Mouse (Mus musculus): Measurements from ENCODE around the gene Ethe1. TPM values are rescaled to one million over a fixed set of nuclear protein-coding genes. Genes with fewer than 3 reads are reported as not detected.
"Not testable (repeated sequence)": the region's sequence is repeated elsewhere in the genome, so short reads cannot be mapped to it uniquely, and the experiment has no call there.

Ethe1 gene
- total RNA-seq, 2 experiments from 2014 or later = 8.0 to 9.1 TPM

GRCm38 (mm10) chr7:24610879-24611494 lies 23.6 kb downstream of the Ethe1 start:
- DNase-seq (ENCODE audit: low spot score in 2 of 2) = peak; percentile 67 to 81

GRCm38 (mm10) chr7:24611709-24612108 lies 24.4 kb downstream of the Ethe1 start:
- no peak for DNase-seq (ENCODE audit: low spot score in 2 of 2)

DNA sequence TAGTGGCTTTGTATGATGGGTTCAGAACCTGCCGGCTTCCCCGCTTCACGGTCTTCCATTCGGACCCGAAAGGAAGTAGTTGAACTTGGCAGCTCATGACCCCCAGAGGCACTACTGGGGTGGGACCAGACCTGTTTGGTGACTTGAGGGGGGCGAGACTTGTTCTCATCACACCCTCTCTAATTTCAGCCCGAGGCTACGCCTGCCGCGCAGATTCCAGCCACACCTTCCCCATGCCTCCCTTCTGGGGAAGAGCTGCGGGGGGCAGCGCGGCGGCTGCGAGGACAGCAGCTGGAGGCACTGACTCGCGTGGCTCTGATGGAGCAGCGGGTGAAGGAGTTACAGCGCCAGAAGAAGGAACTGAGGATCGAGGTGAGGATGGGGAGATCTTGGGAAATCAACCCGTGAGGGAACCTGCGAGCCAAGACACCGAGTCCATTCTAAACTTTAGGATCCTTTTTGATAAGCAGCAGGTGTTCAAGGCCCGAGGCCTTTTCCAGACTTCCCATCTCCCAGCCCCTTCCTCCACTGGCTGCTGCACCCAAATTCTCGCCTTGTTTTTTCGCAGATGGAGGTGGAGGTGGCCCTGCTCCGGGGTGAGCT lies 25.1 kb downstream of the Ethe1 start:
- DNase-seq (ENCODE audit: low spot score in 2 of 2) = no peak

DNA sequence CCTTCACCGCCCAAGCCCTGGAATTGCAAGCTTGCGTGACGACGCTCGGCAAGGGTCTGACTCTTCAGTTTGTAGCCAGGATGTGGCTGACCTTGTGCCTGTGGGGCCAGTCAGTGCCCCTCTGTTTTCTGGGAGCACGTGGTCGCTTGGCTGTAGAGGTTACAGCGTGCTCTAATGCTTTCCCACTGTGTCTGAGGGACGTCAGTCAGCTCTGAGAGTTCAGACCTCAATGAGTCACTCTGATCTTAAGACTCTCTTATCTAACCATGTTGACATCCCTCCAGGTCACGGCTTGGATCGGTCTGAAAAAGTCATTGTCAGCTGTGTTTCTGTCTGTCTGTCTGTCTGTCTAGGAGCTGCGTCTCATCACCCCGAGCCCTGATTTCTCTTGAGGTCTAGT lies 27.5 kb downstream of the Ethe1 start:
- no peak for DNase-seq (ENCODE audit: low spot score in 2 of 2)

GRCm38 (mm10) chr7:24617763-24618162 lies 30.4 kb downstream of the Ethe1 start:
- DNase-seq (ENCODE audit: low spot score in 2 of 2) = no peak

DNA sequence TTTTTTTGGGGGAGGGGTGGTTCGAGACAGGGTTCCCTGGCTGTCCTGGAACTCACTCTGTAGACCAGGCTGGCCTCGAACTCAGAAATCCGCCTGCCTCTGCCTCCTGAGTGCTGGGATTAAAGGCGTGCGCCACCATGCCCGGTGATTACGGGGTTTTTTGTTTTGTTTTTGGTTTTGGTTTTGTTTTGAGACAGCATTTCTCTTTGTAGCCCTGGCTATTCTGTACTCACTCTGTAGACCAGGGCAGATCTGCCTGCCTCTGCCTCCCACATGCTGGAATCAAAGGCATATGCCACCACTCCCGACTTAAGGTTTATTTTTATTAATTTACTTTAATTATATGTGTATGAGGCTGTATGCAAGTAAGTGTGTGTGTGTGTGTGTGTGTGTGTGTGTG lies 31.0 kb downstream of the Ethe1 start:
- not testable (repeated sequence) for DNase-seq (ENCODE audit: low spot score in 2 of 2)

DNA sequence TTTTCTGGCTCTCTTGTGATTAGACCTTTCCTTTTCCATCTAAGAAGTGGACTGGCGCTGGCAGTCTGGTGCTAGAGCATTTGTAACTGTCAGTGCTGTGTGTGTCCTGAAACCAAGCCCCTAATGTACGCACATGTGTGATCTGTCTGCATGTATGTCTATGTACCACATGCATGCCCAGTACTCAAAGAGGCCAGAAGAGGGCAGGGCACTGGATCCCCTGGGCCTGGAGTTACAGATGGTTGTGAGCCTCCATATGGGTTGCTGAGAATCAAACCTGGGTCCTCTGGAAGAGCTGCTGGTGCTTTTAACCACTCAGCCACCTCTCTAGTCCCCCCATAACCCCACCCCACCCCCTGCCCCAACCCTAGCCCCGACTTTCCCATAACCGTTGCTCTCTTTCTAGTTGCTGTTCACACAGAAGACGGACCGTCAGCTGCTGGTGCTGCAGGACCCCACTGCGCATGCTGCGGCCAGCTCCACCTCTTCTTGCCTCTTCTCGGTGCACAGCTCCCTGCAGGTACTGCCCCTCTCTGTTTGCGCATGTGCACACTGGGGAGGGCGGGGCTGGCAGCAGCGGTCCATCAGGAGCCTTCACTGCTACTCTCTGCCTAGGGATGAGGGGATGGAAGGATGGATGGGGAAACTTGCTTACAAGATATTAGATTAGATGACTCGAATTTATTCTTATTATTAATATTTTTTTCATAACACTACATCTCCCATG lies 32.5 kb downstream of the Ethe1 start:
- DNase-seq (ENCODE audit: low spot score in 2 of 2) = no peak

DNA sequence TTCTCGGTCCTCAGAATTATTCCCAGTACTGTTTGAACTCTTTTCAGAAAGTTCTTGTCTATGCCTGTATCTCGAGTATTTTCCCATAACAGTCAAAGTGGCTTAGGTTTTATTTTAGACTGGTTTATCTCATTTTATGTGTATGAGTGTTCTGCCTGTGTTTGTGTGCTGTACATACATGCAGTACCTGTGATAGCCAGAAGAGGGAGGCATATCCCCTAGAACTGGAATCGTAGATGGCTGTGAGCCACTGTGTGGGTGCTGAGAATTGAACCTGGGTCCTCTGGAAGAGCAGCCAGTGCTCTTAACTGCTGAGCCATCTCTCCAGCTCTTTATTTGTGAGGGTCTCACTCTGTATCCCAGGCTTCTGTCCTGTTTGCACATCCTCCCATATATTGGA lies 33.9 kb downstream of the Ethe1 start:
- DNase-seq (ENCODE audit: low spot score in 2 of 2) = no peak

DNA sequence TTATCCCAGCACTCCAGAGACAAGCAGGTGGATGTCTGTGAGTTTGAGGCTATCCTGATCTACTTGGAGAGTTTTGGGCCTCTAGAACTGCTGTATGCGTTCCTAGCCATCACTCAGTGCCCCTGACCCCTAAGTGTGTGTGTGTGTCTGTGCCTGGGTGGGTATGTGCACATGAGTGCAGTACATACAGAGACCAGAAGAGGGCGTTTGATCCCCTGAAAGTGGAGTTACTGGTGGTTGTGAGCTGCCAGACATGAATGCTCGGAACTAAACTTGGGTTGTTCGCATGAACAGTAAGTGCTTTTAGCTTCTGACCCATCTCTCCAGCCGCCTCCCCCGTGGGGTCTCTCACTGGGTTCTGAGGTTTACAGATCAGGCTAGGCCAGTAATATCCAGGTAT lies 35.6 kb downstream of the Ethe1 start:
- DNase-seq (ENCODE audit: low spot score in 2 of 2) = no peak

DNA sequence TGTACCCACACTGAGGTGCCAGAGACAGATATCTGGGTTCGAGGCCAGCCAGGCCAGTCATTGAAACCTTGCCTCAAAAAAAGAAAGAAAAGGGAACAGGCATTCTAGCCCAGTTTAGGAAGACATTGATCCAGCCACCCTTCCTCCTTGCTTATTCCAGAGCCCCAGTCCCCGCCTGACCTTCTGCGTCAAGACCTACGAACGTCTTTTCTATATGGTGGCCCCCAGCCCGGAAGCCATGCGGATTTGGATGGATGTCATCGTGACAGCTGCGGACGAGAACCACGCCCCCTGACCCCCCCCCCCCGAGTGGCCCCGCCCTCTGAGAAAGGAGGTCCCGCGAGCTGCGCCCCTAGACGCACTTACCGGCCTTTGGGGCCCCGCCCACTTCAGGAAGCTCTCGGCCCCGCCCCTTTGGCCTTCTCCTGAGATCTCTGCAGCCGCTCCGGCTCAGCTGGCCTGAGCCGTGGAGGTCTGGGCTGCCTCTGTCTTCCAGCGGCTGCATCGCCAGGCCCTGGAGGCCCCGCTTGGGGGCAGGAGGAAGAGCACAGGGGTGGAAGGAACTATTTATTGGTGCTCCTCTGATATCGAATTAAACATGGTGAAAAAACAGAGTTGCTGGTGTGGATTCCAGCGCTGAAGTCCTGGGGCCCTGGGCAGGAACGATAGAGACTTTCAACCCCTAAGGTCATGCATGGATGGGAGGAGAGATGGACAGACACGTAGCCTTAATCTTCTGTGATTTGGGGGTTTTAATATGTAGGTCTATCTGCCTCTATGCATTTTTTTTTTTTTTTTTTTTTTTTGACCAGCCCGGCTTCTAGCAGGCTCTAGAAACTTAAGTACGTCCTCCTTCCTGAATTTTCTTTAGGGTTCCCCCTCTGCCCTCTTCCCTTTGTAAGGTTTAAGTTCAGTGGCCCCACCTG lies 41.6 kb downstream of the Ethe1 start:
- peak; percentile 79 to 90 for DNase-seq (ENCODE audit: low spot score in 2 of 2)

GRCm38 (mm10) chr7:24629672-24630071 lies 42.3 kb downstream of the Ethe1 start:
- no peak for DNase-seq (ENCODE audit: low spot score in 2 of 2)

DNA sequence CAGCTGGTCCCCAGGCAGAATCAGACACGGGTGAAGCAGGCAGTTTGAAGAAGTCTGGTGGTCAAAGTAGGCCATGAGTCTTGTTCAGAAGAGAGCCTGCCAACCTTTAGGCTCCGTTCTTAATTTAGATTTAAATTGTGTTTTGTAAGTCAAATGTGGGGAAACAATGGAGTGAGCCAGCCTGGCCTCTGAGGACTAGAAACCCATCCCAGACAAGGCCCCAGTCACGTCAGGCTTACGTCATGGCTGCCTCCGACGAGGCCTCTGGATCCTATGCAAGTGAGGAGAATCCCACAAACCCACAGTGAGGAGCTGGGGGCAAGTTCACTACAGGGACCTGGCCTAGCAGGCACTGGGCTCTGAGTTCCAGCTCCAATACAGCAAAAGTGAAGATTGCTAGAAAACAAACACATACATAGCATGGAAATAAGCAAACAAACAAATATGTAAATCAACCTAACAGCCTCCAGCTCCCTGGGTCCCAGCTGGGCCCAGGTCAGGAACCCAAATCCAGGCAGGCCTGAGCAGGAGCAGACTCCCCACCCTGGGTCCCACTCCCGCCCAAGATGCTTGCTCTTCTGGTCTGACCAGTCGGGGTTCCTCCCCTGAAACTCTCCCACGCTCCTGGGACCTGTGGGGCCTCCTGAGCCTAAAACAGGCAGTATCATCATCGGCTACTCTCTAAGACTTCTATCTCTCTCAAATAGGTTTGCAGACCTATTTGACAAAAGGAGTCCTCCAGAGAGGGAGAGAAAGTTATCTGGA lies 43.0 kb downstream of the Ethe1 start:
- DNase-seq (ENCODE audit: low spot score in 2 of 2) = no peak

- no peak for DNase-seq (ENCODE audit: low spot score in 2 of 2)
These were observed 48.9 kb downstream of the Ethe1 start, which contains the start of gene Lypd3 for GRCm38 (mm10) chr7:24636264-24636663. Lypd3 (plus strand) TSS chr7:24636550.

GRCm38 (mm10) chr7:24637046-24637445 lies 49.7 kb downstream of the Ethe1 start:
- DNase-seq (ENCODE audit: low spot score in 2 of 2) = no peak

GRCm38 (mm10) chr7:24638026-24638856 lies 50.9 kb downstream of the Ethe1 start:
- no peak for DNase-seq (ENCODE audit: low spot score in 2 of 2)

DNA sequence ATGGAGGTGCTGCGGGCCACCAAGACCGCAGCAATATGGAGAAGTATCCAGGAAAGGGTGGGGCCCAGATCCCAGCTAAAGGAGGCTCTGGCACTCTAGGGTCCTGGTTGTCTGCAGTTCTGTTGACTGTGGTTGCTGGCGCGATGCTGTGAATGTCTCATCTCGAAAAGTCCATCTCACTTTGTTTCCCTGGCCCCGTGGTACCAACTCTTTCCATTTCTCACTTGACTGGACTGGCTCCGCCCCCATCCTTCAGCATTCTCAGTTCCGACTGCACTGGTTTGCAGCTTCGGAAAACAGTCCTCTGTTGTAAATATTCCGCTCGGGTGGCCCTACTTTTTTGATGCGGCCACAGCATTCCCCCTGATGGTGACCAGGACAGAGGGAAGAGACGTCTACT lies 53.1 kb downstream of the Ethe1 start:
- DNase-seq (ENCODE audit: low spot score in 2 of 2) = no peak

DNA sequence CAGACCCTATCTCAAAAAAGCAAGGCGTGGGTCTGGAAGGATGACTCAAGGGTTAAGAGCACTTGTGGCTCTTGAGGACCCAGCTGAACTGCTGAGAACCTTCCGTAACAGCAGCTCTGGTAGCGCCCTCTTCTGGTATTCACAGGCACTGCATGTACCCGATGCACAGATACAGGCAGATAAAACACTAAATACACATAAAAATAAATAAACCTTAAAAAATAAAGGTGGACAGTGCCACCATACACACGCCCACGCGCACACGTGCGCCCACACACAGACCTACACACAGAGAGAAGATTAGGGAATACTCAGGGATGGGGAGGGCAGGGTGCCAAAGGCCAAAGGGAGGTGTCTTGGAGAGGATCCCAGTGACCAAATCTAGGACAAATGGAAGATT lies 55.1 kb downstream of the Ethe1 start:
- peak in 1 of 2 experiments; percentile 62 for DNase-seq (ENCODE audit: low spot score in 2 of 2)

DNA sequence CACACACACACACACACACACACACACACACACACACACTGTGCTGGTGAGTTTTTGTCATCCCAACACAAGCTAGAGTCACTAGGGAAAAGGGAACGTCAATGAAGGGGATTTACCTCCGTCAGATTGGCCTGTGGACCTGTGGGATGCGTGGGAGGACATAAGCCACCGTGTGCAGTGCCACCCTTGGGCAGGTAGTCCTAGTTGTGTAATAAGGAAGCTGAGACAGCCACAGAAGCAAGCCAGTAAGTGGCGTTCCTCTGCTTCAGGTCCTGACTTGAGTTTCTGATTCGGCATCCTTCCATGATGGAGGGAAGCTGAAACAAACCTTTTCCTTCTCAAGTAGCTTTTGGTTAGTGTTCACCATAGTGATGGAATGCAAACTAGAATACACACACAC lies 57.1 kb downstream of the Ethe1 start:
- DNase-seq (ENCODE audit: low spot score in 2 of 2) = no peak

GRCm38 (mm10) chr7:24644996-24645395 lies 57.7 kb downstream of the Ethe1 start:
- no peak for DNase-seq (ENCODE audit: low spot score in 2 of 2)

DNA sequence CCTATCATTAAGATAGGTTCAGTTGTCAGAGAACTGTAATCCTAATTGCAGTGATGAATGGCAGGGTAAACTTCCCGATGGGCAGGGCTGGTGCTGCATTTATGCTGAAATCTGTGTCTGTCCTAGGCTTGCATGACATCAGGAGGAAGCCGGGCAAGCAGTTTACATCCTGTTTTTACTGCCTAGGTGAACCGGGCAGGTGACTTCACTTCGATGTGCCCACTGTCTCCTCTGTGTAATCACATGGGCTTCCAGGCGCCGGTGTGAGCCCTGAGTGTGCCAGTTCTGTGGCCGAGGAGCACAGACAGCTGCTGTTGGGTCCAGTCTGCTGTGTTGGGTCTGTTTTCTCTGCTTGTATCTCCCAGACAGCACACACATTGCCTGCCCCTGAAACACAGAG lies 59.1 kb downstream of the Ethe1 start:
- no peak for DNase-seq (ENCODE audit: low spot score in 2 of 2)
